In genomic region chr6:39419386-39419850, GRCm38 (mm10) we compare ENCODE assay signal across 8 mouse cellular contexts. TPM values are rescaled to one million over a fixed set of nuclear protein-coding genes. Genes with fewer than 3 reads are reported as not detected.
DNase-seq lines count a peak whose midpoint lies in the region; ATAC-seq and TF ChIP-seq lines count a peak whose summit lies in the region.

No protein-coding gene starts in this region.

- no peak for TF ChIP-seq CTCF in lung, embryonic 14.5 days (IDR thresholded peaks at IDR 0.05; ENCODE audit: low read depth)

- peak overlapping the region; percentile 78 for H3K27ac ChIP-seq in lung, embryonic 14.5 days (ENCODE audit: low read depth)
- peak overlapping the region; percentile 73 for H3K27ac ChIP-seq in forebrain, embryonic 11.5 days (ENCODE audit: low read depth, low read length)

- WGBS in lung, embryonic 14.5 days = under 1% methylated on average over 43 of the region's 43 CpGs
- under 1% methylated on average over 43 of the region's 43 CpGs for WGBS in forebrain, embryonic 11.5 days

- 0 out of 2 replicates have a peak, but pooled peaks cover 16% of the 10 kb centered on the region for H3K27me3 ChIP-seq in lung, embryonic 14.5 days (ENCODE audit: insufficient read depth, low read length)
- H3K27me3 ChIP-seq in forebrain, embryonic 11.5 days (ENCODE audit: control insufficient read depth, insufficient read depth, low read length) = no peaks in the 10 kb centered on the region

- no peaks in the 10 kb centered on the region for H3K36me3 ChIP-seq in lung, embryonic 14.5 days (ENCODE audit: insufficient read depth)
- H3K36me3 ChIP-seq in forebrain, embryonic 11.5 days (ENCODE audit: control insufficient read depth, insufficient read depth, low read length) = no peaks in the 10 kb centered on the region

- H3K9ac ChIP-seq in lung, embryonic 14.5 days = peak overlapping the region; percentile 72
- peak overlapping the region; percentile 87 for H3K9ac ChIP-seq in forebrain, embryonic 11.5 days (ENCODE audit: low read length)

- no peaks in the 10 kb centered on the region for H3K4me1 ChIP-seq in lung, embryonic 14.5 days (ENCODE audit: insufficient read depth)
- peaks cover 5% of the 10 kb centered on the region; the same call in 1 of the 2 replicates for H3K4me1 ChIP-seq in forebrain, embryonic 11.5 days (replicated peaks; ENCODE audit: control insufficient read depth, insufficient read depth, low read length)

- DNase-seq in cerebellum, postnatal 36 days = no peak
- no peak for DNase-seq in lung, embryonic 14.5 days
- no peak for DNase-seq in lung, postnatal 4 days
- DNase-seq in forebrain, embryonic 11.5 days (ENCODE audit: low spot score) = no peak
- peak; percentile 58 for DNase-seq in kidney, postnatal 10 days
- peak; percentile 5 to 14 for DNase-seq in natural killer cell, adult 2 months (ENCODE audit: low spot score in 2 of 2)
- DNase-seq in thymus, postnatal 10 days (ENCODE audit: low spot score in 2 of 2) = no peak

- H3K4me3 ChIP-seq in lung, embryonic 14.5 days (ENCODE audit: low read depth, low read length) = peak overlapping the region; percentile 97
- H3K4me3 ChIP-seq in forebrain, embryonic 11.5 days (ENCODE audit: low read depth, low read length) = peak overlapping the region; percentile 98

- peak overlapping the region; percentile 74 for H3K4me2 ChIP-seq in lung, embryonic 14.5 days
- peak overlapping the region; percentile 65 for H3K4me2 ChIP-seq in forebrain, embryonic 11.5 days (ENCODE audit: low read depth, low read length, severe bottlenecking)

- ATAC-seq in cerebellum, adult (ENCODE audit: insufficient number of reproducible peaks, low FRiP score, low TSS enrichment) = peak; percentile 7; the same call in 1 of the 2 replicates
- ATAC-seq in lung, embryonic 14.5 days (ENCODE audit: insufficient read depth) = no peak
- ATAC-seq in forebrain, embryonic 11.5 days (replicated peaks; ENCODE audit: low FRiP score) = peak; percentile 21

- H3K9me3 ChIP-seq in lung, embryonic 14.5 days (ENCODE audit: low read depth, low read length) = no peaks in the 10 kb centered on the region
- H3K9me3 ChIP-seq in forebrain, embryonic 11.5 days (ENCODE audit: control insufficient read depth, low read length) = no peaks in the 10 kb centered on the region

RNA-seq across cellular contexts. Expression of gene Mkrn1, which starts 0.8 kb away (rescaled TPM):
- 59.6 and 61.2 TPM in 2 replicates for polyA plus RNA-seq in lung, embryonic 14.5 days (2014; fragmentation: Nextera tagmentation; extraction: Ambion mirVana)
- polyA plus RNA-seq in forebrain, embryonic 11.5 days (2014; fragmentation: Nextera tagmentation; extraction: Ambion mirVana) = 91.9 and 92.6 TPM in 2 replicates

RNA-seq across cellular contexts. Expression of gene Rab19, which starts 38.4 kb away (rescaled TPM):
- 2.8 and 3.7 TPM in 2 replicates for polyA plus RNA-seq in lung, embryonic 14.5 days (2014; fragmentation: Nextera tagmentation; extraction: Ambion mirVana)
- 0.28 and 0.55 TPM in 2 replicates for polyA plus RNA-seq in forebrain, embryonic 11.5 days (2014; fragmentation: Nextera tagmentation; extraction: Ambion mirVana)

RNA-seq across cellular contexts. Expression of gene Slc37a3, which starts 41.9 kb away (rescaled TPM):
- polyA plus RNA-seq in lung, embryonic 14.5 days (2014; fragmentation: Nextera tagmentation; extraction: Ambion mirVana) = 33.8 and 36.6 TPM in 2 replicates
- 36.7 and 39.4 TPM in 2 replicates for polyA plus RNA-seq in forebrain, embryonic 11.5 days (2014; fragmentation: Nextera tagmentation; extraction: Ambion mirVana)

Comparison
In these comparisons a context has a peak if more than half of its experiments do, and no peak if none do; other contexts are left out.
1. DNase-seq: peak in kidney, postnatal 10 days (single experiment) and natural killer cell, adult 2 months (2 of 2); none in cerebellum, postnatal 36 days (0 of 2), lung, embryonic 14.5 days (single experiment), lung, postnatal 4 days (0 of 2), forebrain, embryonic 11.5 days (single experiment) and thymus, postnatal 10 days (0 of 2).